Mouse (Mus musculus): ENCODE measurements at regions not wholly inside any gene's neighbourhood (a gene's known extent, or its start where the extent isn't known, plus 50 kb on each side); places are given as distances from the start of the nearest gene placed in this dataset.
A peak's percentile ranks its signal among the peaks of the same experiment; 100 is the strongest.

DNA sequence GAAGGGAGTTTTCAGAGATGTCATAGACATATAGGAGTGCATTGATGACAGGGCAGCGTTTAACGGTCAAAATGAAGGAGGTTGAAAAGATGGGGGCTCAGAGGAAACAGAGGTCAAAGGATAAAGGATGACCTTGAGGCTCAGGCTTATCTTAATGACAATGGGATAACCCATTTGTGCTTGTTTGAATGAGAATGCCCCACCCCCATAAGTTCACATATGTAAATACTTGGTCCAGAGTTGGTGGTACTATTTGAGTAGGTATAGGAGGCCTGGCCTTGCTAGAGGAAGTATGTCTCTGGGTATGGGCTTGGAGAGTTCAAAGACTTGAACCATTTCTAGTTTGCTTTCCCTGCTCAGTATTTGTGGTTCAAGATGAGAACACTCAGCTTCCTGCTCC, 237.4 kb upstream of the Fbxl7 start:
- no peak for DNase-seq

GRCm38 (mm10) chr15:27137580-27137979, 242.2 kb upstream of the Fbxl7 start:
- DNase-seq, result no peak

GRCm38 (mm10) chr15:27145860-27146259, 250.5 kb upstream of the Fbxl7 start:
- no peak for DNase-seq

- DNase-seq, result no peak
Measured at GRCm38 (mm10) chr15:27160986-27161385, 265.6 kb upstream of the Fbxl7 start.

GRCm38 (mm10) chr15:27167484-27167883, 272.1 kb upstream of the Fbxl7 start:
- no peak for DNase-seq

- DNase-seq, result no peak
Measured at GRCm38 (mm10) chr15:27169846-27170245, 274.5 kb upstream of the Fbxl7 start.

GRCm38 (mm10) chr15:27173506-27173905, 278.1 kb upstream of the Fbxl7 start:
- DNase-seq, result no peak

GRCm38 (mm10) chr15:27178084-27178935, 282.9 kb upstream of the Fbxl7 start:
- no peak for DNase-seq

- DNase-seq, result peak; percentile 11
Measured at GRCm38 (mm10) chr15:27189699-27190098, 276.8 kb upstream of the Ank start.

GRCm38 (mm10) chr15:27201513-27201912, 265.0 kb upstream of the Ank start:
- DNase-seq, result no peak

DNA sequence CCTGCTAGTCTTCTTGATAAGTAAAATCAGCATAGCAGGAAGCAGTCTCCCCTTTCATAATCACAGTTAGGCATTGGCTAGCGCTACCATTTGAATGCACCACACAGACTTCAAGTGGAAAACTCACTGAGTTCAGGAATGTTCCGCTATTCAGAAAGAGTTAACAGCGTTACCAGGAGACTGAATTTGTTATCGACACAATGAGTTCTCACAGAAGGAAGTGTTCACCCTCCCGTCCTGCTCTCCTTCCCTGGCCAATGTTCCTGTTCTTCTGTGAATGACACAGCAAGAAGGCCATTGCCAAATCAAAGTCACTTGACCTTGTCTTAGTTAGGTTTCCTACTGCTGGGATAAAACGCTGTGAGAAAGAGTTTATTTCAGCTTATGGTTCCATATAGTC, 261.6 kb upstream of the Ank start:
- DNase-seq, result no peak

DNA sequence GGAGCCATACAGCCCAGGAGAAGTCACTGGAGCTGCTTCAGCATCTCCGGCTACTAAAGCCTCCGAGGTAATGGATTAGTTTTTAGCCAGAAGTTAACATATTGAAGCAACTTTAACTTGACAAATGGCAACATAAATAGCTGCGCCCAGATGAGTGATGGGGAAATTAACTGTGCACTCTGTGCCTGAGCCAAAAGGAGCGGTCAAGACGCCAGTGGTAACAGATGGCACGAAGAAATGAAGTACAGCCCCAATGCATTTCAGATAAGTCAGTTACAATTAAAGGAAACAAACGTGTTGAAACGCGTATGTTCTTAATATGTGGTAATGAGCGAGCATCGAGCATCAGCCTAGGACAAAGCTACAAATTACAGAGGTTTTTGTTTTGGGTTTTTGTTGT, 259.0 kb upstream of the Ank start:
- no peak for DNase-seq

GRCm38 (mm10) chr15:27216387-27216786, 250.1 kb upstream of the Ank start:
- DNase-seq, result no peak

DNA sequence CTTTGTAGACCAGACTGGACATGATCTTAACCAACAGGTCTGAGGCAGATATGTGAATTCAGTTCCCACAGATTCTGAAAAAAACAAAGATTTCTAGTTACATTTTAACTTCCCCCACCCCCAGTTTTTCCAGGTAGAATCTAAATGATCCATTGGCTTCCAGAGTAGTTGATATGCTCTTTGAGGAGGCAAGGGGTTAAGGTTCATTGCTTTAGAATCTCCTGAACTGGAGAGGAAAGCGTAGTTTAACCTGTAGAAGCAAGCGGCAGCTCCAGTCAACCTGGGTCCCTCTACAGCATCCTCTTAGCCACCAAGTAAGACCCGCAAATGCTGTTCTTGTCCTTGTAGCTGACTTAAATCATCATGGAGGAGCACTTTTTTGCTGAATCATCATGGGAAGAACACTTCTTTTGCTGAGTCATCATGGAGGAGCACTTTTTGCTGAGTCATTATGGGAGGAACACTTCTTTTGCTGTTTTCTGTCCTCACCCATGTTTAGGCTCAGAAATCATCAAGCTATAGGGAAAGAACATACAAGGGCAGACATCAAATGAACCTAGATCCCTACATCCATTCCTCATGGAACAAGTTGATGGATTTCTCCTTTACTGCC, 247.2 kb upstream of the Ank start:
- DNase-seq, result no peak

- no peak for DNase-seq
Measured at GRCm38 (mm10) chr15:27223610-27224511, 242.6 kb upstream of the Ank start.

- DNase-seq, result no peak
Measured at GRCm38 (mm10) chr15:27224512-27224850, 242.0 kb upstream of the Ank start.

- DNase-seq, result no peak
Measured at GRCm38 (mm10) chr15:27232804-27233203, 233.7 kb upstream of the Ank start.

- DNase-seq, result peak; percentile 7
Measured at GRCm38 (mm10) chr15:27234770-27235169, 231.7 kb upstream of the Ank start.

GRCm38 (mm10) chr15:27238301-27238700, 228.2 kb upstream of the Ank start:
- no peak for DNase-seq

DNA sequence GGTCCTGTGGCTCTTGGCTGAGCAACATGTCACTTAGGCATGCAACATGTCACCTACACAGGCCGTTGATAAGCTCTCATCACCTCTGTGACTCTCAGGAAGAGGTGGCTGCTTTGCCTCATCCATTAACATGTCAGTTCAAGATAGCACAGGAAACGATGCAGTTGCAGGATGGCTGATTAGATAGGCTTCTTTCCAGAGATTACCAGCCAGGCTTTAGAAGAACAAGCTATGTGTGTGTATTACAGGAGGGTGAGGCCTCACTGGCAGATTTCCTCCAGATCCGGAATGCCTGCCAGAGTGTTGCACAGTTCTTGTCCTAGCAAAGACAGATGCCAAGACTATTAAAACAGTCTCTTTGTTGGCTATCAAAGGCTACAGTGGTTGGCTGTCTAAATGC, 220.2 kb upstream of the Ank start:
- DNase-seq, result no peak

DNA sequence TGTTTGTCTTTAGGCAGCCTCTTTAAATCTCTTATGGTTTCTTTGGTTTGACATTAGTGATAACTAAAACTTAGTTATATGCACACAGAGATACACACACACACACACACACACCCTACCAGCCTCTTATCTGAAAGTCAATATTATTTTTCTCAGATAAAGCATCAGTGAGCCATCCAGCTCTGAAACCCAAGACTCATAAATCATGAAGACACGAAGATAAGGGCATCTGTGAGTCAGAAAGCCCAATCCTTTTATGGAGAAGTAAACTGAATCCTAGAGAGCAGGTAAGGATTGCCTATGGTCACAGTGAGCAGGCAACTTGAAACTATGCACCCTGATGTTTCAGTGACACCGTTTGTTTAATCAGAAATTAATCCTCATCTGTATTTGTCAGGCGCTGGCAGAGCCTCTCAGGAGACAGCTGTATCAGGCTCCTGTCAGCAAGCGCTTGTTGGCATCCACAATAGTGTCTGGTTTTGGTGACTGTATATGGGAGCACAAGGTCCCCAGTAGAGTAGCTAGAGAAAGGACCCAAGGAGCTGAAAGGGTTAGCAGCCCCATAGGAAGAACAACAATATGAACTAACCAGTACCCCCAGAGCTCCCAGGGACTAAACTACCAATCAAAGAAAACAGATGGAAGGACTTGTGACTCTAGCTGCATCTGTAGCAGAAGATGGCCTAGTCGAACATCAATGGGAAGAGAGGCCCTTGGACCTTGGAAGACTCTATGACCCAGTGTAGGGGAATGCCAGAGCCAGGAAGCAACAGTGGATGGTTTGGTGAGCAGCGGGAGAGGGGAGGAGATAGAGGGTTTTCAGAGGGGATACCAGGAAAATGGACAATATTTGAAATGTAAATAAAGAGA, 207.3 kb upstream of the Ank start:
- no peak for DNase-seq

- DNase-seq, result no peak
Measured at GRCm38 (mm10) chr15:27259854-27260191, 206.7 kb upstream of the Ank start.

- no peak for DNase-seq
Measured at GRCm38 (mm10) chr15:27270203-27270602, 196.3 kb upstream of the Ank start.
